ENCODE assay signal across 18 mouse cellular contexts in the genomic region with DNA sequence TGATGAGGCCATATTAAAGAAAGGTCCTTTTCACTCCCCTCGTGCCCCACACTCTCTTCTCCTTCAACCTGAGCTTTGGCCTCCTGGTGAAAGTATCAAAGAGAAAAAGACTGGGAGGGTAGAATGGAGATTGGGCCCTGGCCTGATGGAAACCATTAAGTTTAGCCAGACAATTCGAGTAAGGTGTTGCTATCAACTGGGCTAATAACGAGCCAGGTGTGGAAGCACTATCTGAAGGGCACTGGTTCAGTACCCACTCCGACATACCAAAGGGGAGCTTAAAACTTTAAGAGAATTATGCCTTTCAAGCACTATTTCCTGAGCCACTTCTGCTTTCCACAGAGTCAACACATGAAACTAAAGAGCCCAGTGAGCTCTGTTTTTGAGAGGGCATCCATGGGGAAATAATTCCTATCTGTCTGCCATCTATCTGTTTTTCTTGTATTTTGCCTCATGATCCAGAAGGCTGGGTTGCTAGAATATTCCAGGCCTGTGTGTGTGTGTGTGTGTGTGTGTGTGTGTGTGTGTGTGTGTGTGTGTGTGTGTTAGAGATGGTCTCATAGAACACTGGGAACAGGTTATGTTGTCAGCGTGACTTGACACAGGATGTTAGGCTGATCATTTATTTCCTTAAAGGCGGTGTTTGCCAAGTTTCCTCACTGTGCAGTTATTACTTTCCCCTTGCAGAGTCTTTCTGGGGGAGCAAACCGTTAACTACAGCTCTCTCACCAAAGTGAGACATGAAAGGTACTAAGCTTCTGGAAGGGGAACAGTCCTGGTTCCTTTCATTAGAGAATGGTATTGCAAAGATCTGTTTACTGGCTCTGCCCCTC. TPM values are rescaled to one million over a fixed set of nuclear protein-coding genes. Genes with fewer than 3 reads are reported as not detected.
"Had no signal": no experiment of that assay in that cellular context is flagged by ENCODE, and none has a peak within 500 bp of the region (broad histone marks: within the 10 kb centered on the region; RNA-seq: fewer than 3 reads in every experiment).

No protein-coding gene starts in this region.

- H3K36me3 ChIP-seq: limb, embryonic 12.5 days; midbrain, embryonic 13.5 days; neural tube, embryonic 12.5 days had no signal

- H3K4me1 ChIP-seq: limb, embryonic 12.5 days; midbrain, embryonic 13.5 days; neural tube, embryonic 12.5 days had no signal

- H3K27ac ChIP-seq: limb, embryonic 12.5 days; midbrain, embryonic 13.5 days; neural tube, embryonic 12.5 days had no signal

- H3K9ac ChIP-seq: limb, embryonic 12.5 days; midbrain, embryonic 13.5 days; neural tube, embryonic 12.5 days had no signal

- DNase-seq: kidney, adult 8-10 months; kidney, postnatal 36 days; lung, adult 18-20 months; retina, postnatal 1 day; right cerebral cortex, postnatal 4 days; spleen, adult 18-20 months; thymus, postnatal 36 days had no signal

- H3K4me3 ChIP-seq: limb, embryonic 12.5 days; midbrain, embryonic 13.5 days; myocyte; neural tube, embryonic 12.5 days had no signal

- H3K4me2 ChIP-seq: limb, embryonic 12.5 days; midbrain, embryonic 13.5 days; neural tube, embryonic 12.5 days had no signal

- ATAC-seq: intestine, embryonic 16.5 days; midbrain, embryonic 13.5 days had no signal

- H3K27me3 ChIP-seq: limb, embryonic 12.5 days; midbrain, embryonic 13.5 days; neural tube, embryonic 12.5 days had no signal

- H3K9me3 ChIP-seq: limb, embryonic 12.5 days; midbrain, embryonic 13.5 days; neural tube, embryonic 12.5 days had no signal

RNA-seq across cellular contexts. Expression of a gene that starts 13.0 kb away (rescaled TPM):
- total RNA-seq: layer of hippocampus, adult 18-20 months; layer of hippocampus, postnatal 10 days; left cerebral cortex, postnatal 36 days had no signal

RNA-seq across cellular contexts. Expression of a gene that starts 16.8 kb away (rescaled TPM):
- total RNA-seq: layer of hippocampus, adult 18-20 months; layer of hippocampus, postnatal 10 days; left cerebral cortex, postnatal 36 days; neutrophil, adult 5-6 weeks had no signal
- polyA plus RNA-seq: myocyte had no signal

RNA-seq across cellular contexts. Expression of a gene that starts 41.2 kb away (rescaled TPM):
- total RNA-seq: layer of hippocampus, adult 18-20 months; layer of hippocampus, postnatal 10 days; left cerebral cortex, postnatal 36 days; neutrophil, adult 5-6 weeks had no signal
- polyA plus RNA-seq: limb, embryonic 12.5 days; lung, embryonic 16.5 days; midbrain, embryonic 13.5 days; myocyte; neural tube, embryonic 12.5 days; thymus, postnatal 0 days had no signal
